Mouse (Mus musculus) heart, embryonic 15.5 days (tissue): ENCODE measurements at regions not wholly inside any gene's neighbourhood (a gene's known extent, or its start where the extent isn't known, plus 50 kb on each side); places are given as distances from the start of the nearest gene placed in this dataset.
"Not testable (repeated sequence)": the region's sequence is repeated elsewhere in the genome, so short reads cannot be mapped to it uniquely, and the experiment has no call there.

ENCODE experiments used
- ATAC-seq: fragments of 200-750 bp; cut with Nextera tagmentation; replicated peaks from 2 replicates; pipeline ENCODE4 v1.8.0; 2017; ENCODE audit warnings: low read depth, moderate TSS enrichment; ENCODE audit not compliant: insufficient number of reproducible peaks, insufficient read depth, low FRiP score
- H3K27ac ChIP-seq: fragments of 300-500 bp; sonication (generic); 2 replicates; pipeline ENCODE4 v1.5.1; 2015; ENCODE audit warnings: mild to moderate bottlenecking, inconsistent platforms
- H3K27me3 ChIP-seq: fragments of 300-500 bp; sonication (generic); 2 replicates; pipeline ENCODE4 v1.6.1; 2015; ENCODE audit warnings: inconsistent platforms
- H3K36me3 ChIP-seq: fragments of 300-500 bp; sonication (generic); 2 replicates; pipeline ENCODE4 v1.6.1; 2015; ENCODE audit warnings: mild to moderate bottlenecking, inconsistent platforms
- H3K4me1 ChIP-seq: fragments of 300-500 bp; sonication (generic); replicated peaks from 2 replicates; pipeline ENCODE4 v1.6.1; 2015; ENCODE audit warnings: inconsistent platforms
- H3K4me2 ChIP-seq: fragments of 300-500 bp; sonication (generic); 2 replicates; pipeline ENCODE4 v1.6.1; 2015; ENCODE audit warnings: inconsistent platforms, mild to moderate bottlenecking, moderate library complexity
- H3K4me3 ChIP-seq: fragments of 300-500 bp; sonication (generic); 2 replicates; pipeline ENCODE4 v1.5.1; 2015; ENCODE audit warnings: mild to moderate bottlenecking, inconsistent platforms
- H3K9ac ChIP-seq: fragments of 300-500 bp; sonication (generic); 2 replicates; pipeline ENCODE4 v1.6.1; 2015; ENCODE audit warnings: mild to moderate bottlenecking, inconsistent platforms
- H3K9me3 ChIP-seq: fragments of 300-500 bp; sonication (generic); replicated peaks from 2 replicates; pipeline ENCODE4 v1.6.1; 2016; ENCODE audit warnings: inconsistent platforms
- WGBS: fragments of 180-500 bp; shearing (Covaris S2); methylation state at CpG from one replicate; pipeline ENCODE4 v1.1.7; 2015; ENCODE audit warnings: mixed read lengths; 5-methylcytosine and 5-hydroxymethylcytosine counted together

DNA sequence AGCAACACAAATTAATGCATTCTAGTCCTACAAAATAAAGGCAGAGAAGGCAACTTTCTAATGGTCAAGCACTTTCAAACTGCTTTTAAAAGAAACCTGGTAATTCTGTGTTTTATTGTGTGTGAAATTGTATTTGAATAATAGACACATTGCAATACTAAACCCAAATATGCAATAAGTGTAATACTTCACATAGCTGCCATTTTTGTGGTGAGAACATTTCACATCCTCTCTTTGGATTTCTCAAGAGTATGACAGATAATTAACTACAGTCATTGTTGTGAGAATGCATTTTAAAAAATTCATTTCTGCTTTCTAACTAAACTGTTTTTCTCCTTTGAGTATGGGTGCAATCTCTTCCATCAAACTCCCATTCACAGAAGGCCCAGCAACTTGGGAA is 256.4 kb downstream of the Sema3d start:
- no peaks in the 10 kb centered on the region for H3K36me3 ChIP-seq
- no peak overlapping the region for H3K27ac ChIP-seq
- H3K9ac ChIP-seq: no peak overlapping the region
- no peak for ATAC-seq
- no peak overlapping the region for H3K4me2 ChIP-seq
- H3K27me3 ChIP-seq: no peaks in the 10 kb centered on the region
- no peak overlapping the region for H3K4me3 ChIP-seq
- H3K4me1 ChIP-seq: no peaks in the 10 kb centered on the region
- no peaks in the 10 kb centered on the region for H3K9me3 ChIP-seq

DNA sequence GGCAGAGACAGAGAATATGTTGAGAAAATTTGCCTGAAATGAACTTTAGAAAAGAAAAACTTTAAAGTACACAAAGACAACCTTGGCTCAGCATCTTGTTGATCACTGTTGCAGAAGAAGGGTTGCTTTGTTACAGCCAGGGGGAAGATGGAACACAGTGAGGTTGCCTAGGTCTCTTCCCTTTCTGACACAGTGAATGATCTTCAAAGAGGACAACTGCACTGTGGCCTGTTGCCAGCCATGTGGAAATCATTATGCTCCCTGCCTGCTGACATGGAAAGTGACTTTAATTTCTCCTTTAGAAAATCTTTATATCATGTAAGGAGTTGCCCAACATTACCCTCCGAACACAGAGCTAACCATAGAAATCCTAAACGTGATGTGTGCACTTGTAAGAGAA is 263.1 kb downstream of the Sema3d start:
- no peak for ATAC-seq
- Histone ChIP-seq H3K27me3 (no peaks in the 10 kb centered on the region), H3K9me3 (no peaks in the 10 kb centered on the region), H3K4me3 (no peak overlapping the region), H3K4me1 (no peaks in the 10 kb centered on the region), H3K36me3 (no peaks in the 10 kb centered on the region), H3K4me2 (no peak overlapping the region), H3K9ac (no peak overlapping the region), H3K27ac (no peak overlapping the region)
- 72% methylated on average over 2 of the region's 2 CpGs for WGBS

GRCm38 (mm10) chr5:12673666-12674065 is 290.5 kb downstream of the Sema3d start:
- WGBS: 82% methylated on average over 2 of the region's 2 CpGs

GRCm38 (mm10) chr5:12674134-12674533 is 290.9 kb downstream of the Sema3d start:
- H3K27me3 ChIP-seq: no peaks in the 10 kb centered on the region
- H3K4me1 ChIP-seq: no peaks in the 10 kb centered on the region
- no peak overlapping the region for H3K4me3 ChIP-seq
- no peaks in the 10 kb centered on the region for H3K9me3 ChIP-seq
- H3K4me2 ChIP-seq: no peak overlapping the region
- no peak overlapping the region for H3K27ac ChIP-seq
- no peak overlapping the region for H3K9ac ChIP-seq
- 86% methylated on average over 4 of the region's 4 CpGs for WGBS
- H3K36me3 ChIP-seq: no peaks in the 10 kb centered on the region
- no peak for ATAC-seq

More at GRCm38 (mm10) chr5:12673666-12674065, 290.5 kb downstream of the Sema3d start:
- ATAC-seq: no peak
- no peak overlapping the region for H3K4me2 ChIP-seq
- H3K27ac ChIP-seq: no peak overlapping the region
- H3K4me3 ChIP-seq: no peak overlapping the region
- H3K27me3 ChIP-seq: no peaks in the 10 kb centered on the region
- H3K9me3 ChIP-seq: no peaks in the 10 kb centered on the region
- no peaks in the 10 kb centered on the region for H3K4me1 ChIP-seq
- no peak overlapping the region for H3K9ac ChIP-seq
- no peaks in the 10 kb centered on the region for H3K36me3 ChIP-seq

GRCm38 (mm10) chr5:12676712-12677111 is 293.5 kb downstream of the Sema3d start:
- Histone ChIP-seq H3K4me3 (no peak overlapping the region), H3K4me1 (no peaks in the 10 kb centered on the region), H3K9me3 (no peaks in the 10 kb centered on the region), H3K4me2 (no peak overlapping the region), H3K27me3 (no peaks in the 10 kb centered on the region), H3K9ac (no peak overlapping the region), H3K27ac (no peak overlapping the region), H3K36me3 (no peaks in the 10 kb centered on the region)
- WGBS: 63% methylated on average over 3 of the region's 3 CpGs
- no peak for ATAC-seq

DNA sequence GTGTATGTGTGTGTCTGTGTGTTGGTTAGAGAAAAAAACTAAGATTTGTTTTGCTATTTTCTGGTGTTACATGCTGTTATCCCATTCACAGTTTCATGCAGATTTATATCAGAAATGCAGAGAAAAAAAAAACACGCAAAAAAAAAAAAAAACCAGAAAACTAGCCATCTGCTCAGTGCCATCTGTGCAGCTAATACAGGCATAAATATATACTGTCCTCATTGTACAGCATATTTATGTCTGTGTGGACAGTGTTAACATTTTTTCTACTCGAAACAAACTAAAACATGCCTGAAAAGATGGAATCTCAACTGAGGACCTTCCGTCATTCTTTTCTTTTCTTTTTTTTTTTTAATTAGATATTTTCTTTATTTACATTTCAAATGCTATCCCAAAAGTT is 331.7 kb downstream of the Sema3d start:
- Histone ChIP-seq H3K9me3 (peaks cover 8% of the 10 kb centered on the region), H3K27ac (no peak overlapping the region), H3K4me2 (no peak overlapping the region), H3K4me1 (no peaks in the 10 kb centered on the region), H3K9ac (no peak overlapping the region), H3K36me3 (no peaks in the 10 kb centered on the region), H3K4me3 (no peak overlapping the region), H3K27me3 (no peaks in the 10 kb centered on the region)
- WGBS: 81% methylated on average over 3 of the region's 3 CpGs
- no peak for ATAC-seq

DNA sequence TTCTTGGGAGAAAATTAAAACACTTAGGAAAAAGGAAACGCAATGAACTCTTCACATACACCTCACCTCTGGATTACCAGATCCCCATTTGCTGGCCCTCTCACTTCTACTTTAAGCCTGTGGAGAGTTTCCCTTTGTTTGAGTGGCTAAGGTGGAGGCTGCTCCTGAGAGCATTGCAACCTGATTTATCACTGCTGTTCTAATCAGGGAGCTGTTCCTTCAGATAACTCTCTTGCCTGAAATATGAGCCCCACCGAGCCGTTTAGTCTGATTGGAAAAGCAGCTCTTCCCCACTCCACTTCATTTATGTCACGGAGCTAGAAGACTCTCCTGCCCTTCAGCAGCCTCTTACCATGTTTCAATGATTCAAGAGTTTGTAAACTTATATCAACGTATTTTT is 368.3 kb downstream of the Sema3d start:
- Histone ChIP-seq H3K9ac (no peak overlapping the region), H3K27me3 (no peaks in the 10 kb centered on the region), H3K36me3 (no peaks in the 10 kb centered on the region), H3K4me3 (no peak overlapping the region), H3K27ac (no peak overlapping the region), H3K4me1 (no peaks in the 10 kb centered on the region), H3K9me3 (no peaks in the 10 kb centered on the region), H3K4me2 (no peak overlapping the region)
- no peak for ATAC-seq
- 10% methylated on average over 5 of the region's 5 CpGs for WGBS

DNA sequence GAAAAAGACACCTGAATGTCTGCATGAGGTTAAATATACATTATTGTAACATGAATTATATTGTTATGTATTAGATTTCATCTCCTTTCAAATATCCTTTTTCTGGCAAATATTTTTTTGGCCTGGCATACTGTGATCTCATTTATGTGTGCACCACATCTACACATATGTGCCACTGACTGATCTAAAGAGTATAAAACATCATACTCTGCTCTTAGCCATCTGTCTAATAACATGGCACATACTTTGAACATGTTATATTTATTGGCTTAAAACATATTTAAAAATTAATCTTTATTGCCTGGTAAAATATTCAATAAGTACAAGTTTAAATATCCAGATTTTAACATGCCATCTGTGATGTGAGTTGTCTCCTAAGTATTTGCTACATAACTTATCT is 365.6 kb upstream of the Sema3a start:
- H3K4me3 ChIP-seq: no peak overlapping the region
- no peaks in the 10 kb centered on the region for H3K9me3 ChIP-seq
- no peak overlapping the region for H3K9ac ChIP-seq
- no peaks in the 10 kb centered on the region for H3K36me3 ChIP-seq
- no peak overlapping the region for H3K4me2 ChIP-seq
- H3K27me3 ChIP-seq: no peaks in the 10 kb centered on the region
- no peak for ATAC-seq
- no peaks in the 10 kb centered on the region for H3K4me1 ChIP-seq
- no peak overlapping the region for H3K27ac ChIP-seq

GRCm38 (mm10) chr5:12767383-12767782 is 357.8 kb upstream of the Sema3a start:
- no peak for ATAC-seq
- no peaks in the 10 kb centered on the region for H3K4me1 ChIP-seq
- no peak overlapping the region for H3K9ac ChIP-seq
- 57% methylated on average over 1 of the region's 1 CpGs for WGBS
- H3K9me3 ChIP-seq: no peaks in the 10 kb centered on the region
- H3K4me2 ChIP-seq: no peak overlapping the region
- no peaks in the 10 kb centered on the region for H3K36me3 ChIP-seq
- H3K27me3 ChIP-seq: no peaks in the 10 kb centered on the region
- H3K27ac ChIP-seq: no peak overlapping the region
- no peak overlapping the region for H3K4me3 ChIP-seq

DNA sequence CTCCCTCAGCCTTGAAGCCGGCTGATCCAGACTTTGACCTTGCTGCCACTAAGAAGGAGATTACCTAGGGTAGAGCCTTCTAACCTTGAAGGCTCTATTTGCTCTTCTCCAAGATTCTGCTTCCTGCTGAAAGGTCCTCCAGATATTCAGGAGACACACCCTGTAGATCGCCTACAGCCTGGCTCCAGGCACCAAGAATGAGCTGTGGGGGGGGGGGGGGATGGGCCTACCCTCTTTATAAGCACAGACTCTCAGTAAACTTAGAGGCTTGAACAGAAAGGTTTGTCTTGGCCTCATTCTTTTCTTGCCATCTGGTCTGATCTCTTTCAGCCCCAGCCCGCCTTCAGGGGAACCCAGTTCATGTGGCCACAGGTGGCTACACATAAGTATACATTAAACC is 342.5 kb upstream of the Sema3a start:
- WGBS: 81% methylated on average over 3 of the region's 3 CpGs
- no peaks in the 10 kb centered on the region for H3K4me1 ChIP-seq
- no peaks in the 10 kb centered on the region for H3K9me3 ChIP-seq
- H3K36me3 ChIP-seq: no peaks in the 10 kb centered on the region
- H3K4me2 ChIP-seq: no peak overlapping the region
- no peaks in the 10 kb centered on the region for H3K27me3 ChIP-seq
- H3K9ac ChIP-seq: no peak overlapping the region
- no peak for ATAC-seq
- no peak overlapping the region for H3K27ac ChIP-seq
- no peak overlapping the region for H3K4me3 ChIP-seq

- Histone ChIP-seq H3K27me3 (no peaks in the 10 kb centered on the region), H3K9me3 (no peaks in the 10 kb centered on the region), H3K27ac (no peak overlapping the region), H3K4me1 (no peaks in the 10 kb centered on the region), H3K36me3 (no peaks in the 10 kb centered on the region), H3K4me2 (no peak overlapping the region), H3K9ac (no peak overlapping the region), H3K4me3 (no peak overlapping the region)
- WGBS: 79% methylated on average over 1 of the region's 1 CpGs
- no peak for ATAC-seq
Measured at GRCm38 (mm10) chr5:12808729-12809128, 316.5 kb upstream of the Sema3a start.

DNA sequence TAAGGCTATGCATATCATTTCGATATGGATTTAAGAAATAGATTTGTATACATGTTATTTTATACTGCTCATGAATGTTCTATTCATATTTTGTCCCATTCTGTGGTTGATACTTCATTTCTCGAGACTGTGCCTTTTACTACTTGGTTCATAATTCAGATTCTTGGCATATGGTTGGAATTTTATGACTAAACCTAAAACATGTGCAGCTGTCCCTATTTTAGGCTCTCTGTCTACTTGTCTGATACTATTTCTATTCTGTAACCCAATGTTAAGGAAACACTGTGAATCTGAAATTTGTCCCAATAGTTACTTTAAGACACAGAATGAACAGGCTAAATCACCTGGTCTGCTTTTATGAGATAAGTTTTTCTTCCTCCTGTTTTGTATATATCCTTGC is 315.3 kb upstream of the Sema3a start:
- Histone ChIP-seq H3K9ac (no peak overlapping the region), H3K4me3 (no peak overlapping the region), H3K27ac (no peak overlapping the region), H3K4me2 (no peak overlapping the region), H3K4me1 (no peaks in the 10 kb centered on the region), H3K9me3 (no peaks in the 10 kb centered on the region), H3K36me3 (no peaks in the 10 kb centered on the region), H3K27me3 (no peaks in the 10 kb centered on the region)
- ATAC-seq: no peak
- WGBS: 64% methylated on average over 2 of the region's 2 CpGs

DNA sequence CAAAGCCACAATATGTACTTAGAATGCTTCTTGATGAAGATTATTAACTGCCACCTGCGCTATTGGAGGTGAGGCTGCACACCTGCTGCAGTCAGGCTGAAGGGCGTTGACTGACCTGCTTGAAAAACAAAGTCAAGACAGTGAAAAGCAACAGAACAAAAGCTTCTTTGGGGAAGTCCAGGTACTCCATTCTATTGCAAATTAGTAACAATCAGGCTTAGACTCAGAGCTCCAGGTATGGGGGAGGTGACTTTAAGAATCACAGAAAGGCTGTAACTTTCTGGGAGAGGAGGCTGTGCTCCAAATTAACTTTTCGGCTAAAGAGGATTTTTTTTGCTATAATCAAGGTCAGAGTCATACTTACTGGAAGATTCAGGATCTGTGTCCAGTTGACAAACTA is 278.0 kb upstream of the Sema3a start:
- H3K36me3 ChIP-seq, H3K27me3 ChIP-seq, ATAC-seq, H3K9ac ChIP-seq, H3K27ac ChIP-seq, H3K9me3 ChIP-seq, H3K4me3 ChIP-seq, H3K4me1 ChIP-seq, H3K4me2 ChIP-seq: not testable (repeated sequence)
- WGBS: 81% methylated on average over 3 of the region's 3 CpGs
